Mouse (Mus musculus): ENCODE measurements around the gene Fam3c. TPM values are rescaled to one million over a fixed set of nuclear protein-coding genes. Genes with fewer than 3 reads are reported as not detected.

The Fam3c gene
- total and polyA plus RNA-seq, 3 experiments: 28.2 to 396 (median 30.7) TPM

GRCm38 (mm10) chr6:22363590-22363989 lies 7.5 kb upstream of the Fam3c start:
- no peak for DNase-seq (ENCODE audit: low read depth, low spot score)
- Histone ChIP-seq H3K9me3 (replicated peaks; ENCODE audit: insufficient read depth, low read length) (no peaks in the 10 kb centered on the region), H3K9ac (ENCODE audit: control insufficient read depth, low read depth, low read length, poor library complexity, severe bottlenecking) (no peak overlapping the region), H3K27me3 (ENCODE audit: control insufficient read depth in 1 of 2, insufficient read depth in 2 of 2, low read length in 2 of 2) (no peaks in the 10 kb centered on the region; a peak in 1 of 4 replicates), H3K79me2 (ENCODE audit: control insufficient read depth, insufficient read depth, low read length, poor library complexity) (no peaks in the 10 kb centered on the region), H3K4me3 (ENCODE audit: control insufficient read depth in 1 of 2, insufficient read depth in 1 of 2, low read depth in 2 of 2, low read length in 2 of 2) (no peak overlapping the region), H3K36me3 (ENCODE audit: control insufficient read depth in 1 of 2, insufficient read depth in 2 of 2, low read length in 2 of 2) (peaks cover 0 to 5% of the 10 kb centered on the region in 2 experiments; a peak in 1 of 4 replicates), H3K4me1 (ENCODE audit: control insufficient read depth in 1 of 2, insufficient read depth in 2 of 2, low read length in 2 of 2) (no peaks in the 10 kb centered on the region), H3K27ac (ENCODE audit: control insufficient read depth, low read depth, low read length) (no peak overlapping the region)
- no peak for TF ChIP-seq SMC3 (IDR thresholded peaks at IDR 0.05; ENCODE audit: low read depth, low read length)
- no peak for TF ChIP-seq NELFE (IDR thresholded peaks at IDR 0.05; ENCODE audit: low read depth, low read length)
- no peak; a peak in 1 of 6 replicates for TF ChIP-seq CTCF (IDR thresholded peaks at IDR 0.05 in 2 of 3, conservative IDR thresholded peaks at IDR 0.05 in 1 of 3; ENCODE audit: control insufficient read depth in 1 of 3, insufficient read depth in 1 of 3, low read depth in 2 of 3, low read length in 3 of 3, poor library complexity in 1 of 3, severe bottlenecking in 1 of 3)

- H3K4me1 ChIP-seq (ENCODE audit: control insufficient read depth in 1 of 2, insufficient read depth in 2 of 2, low read length in 2 of 2): no peaks in the 10 kb centered on the region
- no peak overlapping the region for H3K9ac ChIP-seq (ENCODE audit: control insufficient read depth, low read depth, low read length, poor library complexity, severe bottlenecking)
- no peak overlapping the region for H3K27ac ChIP-seq (ENCODE audit: control insufficient read depth, low read depth, low read length)
- no peaks in the 10 kb centered on the region; a peak in 1 of 4 replicates for H3K27me3 ChIP-seq (ENCODE audit: control insufficient read depth in 1 of 2, insufficient read depth in 2 of 2, low read length in 2 of 2)
- H3K9me3 ChIP-seq (replicated peaks; ENCODE audit: insufficient read depth, low read length): no peaks in the 10 kb centered on the region
- DNase-seq (ENCODE audit: low read depth, low spot score): no peak
- TF ChIP-seq POLR2AphosphoS5 (IDR thresholded peaks at IDR 0.05; ENCODE audit: borderline replicate concordance, low read depth, low read length) (no peak), ZMIZ1 (IDR thresholded peaks at IDR 0.05; ENCODE audit: low read depth, low read length) (no peak), KAT2A (conservative IDR thresholded peaks at IDR 0.05; ENCODE audit: low read depth, low read length) (no peak), ELF1 (IDR thresholded peaks at IDR 0.05; ENCODE audit: low read depth, low read length) (no peak), TCF12 (IDR thresholded peaks at IDR 0.05; ENCODE audit: low read depth, low read length) (no peak), POLR2A (IDR thresholded peaks at IDR 0.05; ENCODE audit: control insufficient read depth in 1 of 2, insufficient read depth in 1 of 2, low read depth in 1 of 2, low read length in 2 of 2, poor library complexity in 1 of 2) (no peak), CHD2 (IDR thresholded peaks at IDR 0.05; ENCODE audit: low read length) (no peak), USF1 (IDR thresholded peaks at IDR 0.05; ENCODE audit: low read depth, low read length) (no peak), NRF1 (IDR thresholded peaks at IDR 0.05; ENCODE audit: insufficient read depth, low read depth, low read length, poor library complexity, severe bottlenecking) (no peak), UBTF (IDR thresholded peaks at IDR 0.05; ENCODE audit: borderline replicate concordance, insufficient read depth, low read depth, low read length) (no peak), JUND (IDR thresholded peaks at IDR 0.05; ENCODE audit: low read depth, low read length) (no peak)
- peaks cover 0 to 5% of the 10 kb centered on the region in 2 experiments; a peak in 1 of 4 replicates for H3K36me3 ChIP-seq (ENCODE audit: control insufficient read depth in 1 of 2, insufficient read depth in 2 of 2, low read length in 2 of 2)
- H3K4me3 ChIP-seq (ENCODE audit: control insufficient read depth in 1 of 2, insufficient read depth in 1 of 2, low read depth in 2 of 2, low read length in 2 of 2): no peak overlapping the region
- H3K79me2 ChIP-seq (ENCODE audit: control insufficient read depth, insufficient read depth, low read length, poor library complexity): no peaks in the 10 kb centered on the region
These were observed 5.9 kb upstream of the Fam3c start for GRCm38 (mm10) chr6:22361941-22362340.

DNA sequence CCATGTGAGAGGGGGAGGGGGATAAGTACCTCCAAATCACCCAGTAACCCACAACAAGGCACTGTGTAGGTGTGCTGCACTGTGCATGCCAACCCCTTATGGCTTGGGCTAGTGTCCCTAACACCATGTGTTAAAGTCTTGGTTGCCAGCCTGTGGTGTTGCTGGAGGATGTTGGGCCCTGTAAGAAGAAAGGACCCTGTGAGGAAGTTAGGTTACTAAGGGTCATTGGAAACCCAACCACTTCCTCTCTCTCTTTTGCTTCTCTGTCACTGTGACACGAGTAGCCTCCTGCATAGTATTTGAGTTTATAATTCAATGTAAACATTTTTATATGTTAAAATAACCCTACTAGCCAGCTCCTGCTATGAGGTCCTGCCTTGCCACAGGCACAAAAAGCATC lies 3.0 kb upstream of the Fam3c start:
- H3K4me3 ChIP-seq (ENCODE audit: control insufficient read depth in 1 of 2, insufficient read depth in 1 of 2, low read depth in 2 of 2, low read length in 2 of 2): no peak overlapping the region
- no peak overlapping the region for H3K27ac ChIP-seq (ENCODE audit: control insufficient read depth, low read depth, low read length)
- no peak for DNase-seq (ENCODE audit: low read depth, low spot score)
- peaks cover 14% of the 10 kb centered on the region for H3K79me2 ChIP-seq (ENCODE audit: control insufficient read depth, insufficient read depth, low read length, poor library complexity)
- H3K9ac ChIP-seq (ENCODE audit: control insufficient read depth, low read depth, low read length, poor library complexity, severe bottlenecking): no peak overlapping the region
- peaks cover 0 to 9% of the 10 kb centered on the region in 2 experiments; a peak in 2 of 4 replicates for H3K36me3 ChIP-seq (ENCODE audit: control insufficient read depth in 1 of 2, insufficient read depth in 2 of 2, low read length in 2 of 2)
- no peaks in the 10 kb centered on the region for H3K9me3 ChIP-seq (replicated peaks; ENCODE audit: insufficient read depth, low read length)
- peaks cover 0 to 6% of the 10 kb centered on the region in 2 experiments; a peak in 1 of 4 replicates for H3K4me1 ChIP-seq (ENCODE audit: control insufficient read depth in 1 of 2, insufficient read depth in 2 of 2, low read length in 2 of 2)
- TF ChIP-seq EP300 (IDR thresholded peaks at IDR 0.05; ENCODE audit: low read depth in 1 of 2, low read length in 2 of 2): no peak
- TF ChIP-seq BHLHE40 (IDR thresholded peaks at IDR 0.05; ENCODE audit: borderline replicate concordance, low read depth, low read length): no peak
- TF ChIP-seq TBP (IDR thresholded peaks at IDR 0.05; ENCODE audit: low read depth, low read length): no peak
- no peak for TF ChIP-seq RCOR1 (IDR thresholded peaks at IDR 0.05; ENCODE audit: low read depth, low read length)
- no peak for TF ChIP-seq ETS1 (IDR thresholded peaks at IDR 0.05; ENCODE audit: low read depth, low read length)
- no peak for TF ChIP-seq SMC3 (IDR thresholded peaks at IDR 0.05; ENCODE audit: low read depth, low read length)
- no peak for TF ChIP-seq CHD1 (IDR thresholded peaks at IDR 0.05; ENCODE audit: low read depth, low read length)
- TF ChIP-seq E2F4 (IDR thresholded peaks at IDR 0.05; ENCODE audit: borderline replicate concordance, low read depth, low read length): no peak
- no peak for TF ChIP-seq POLR2AphosphoS2 (IDR thresholded peaks at IDR 0.05; ENCODE audit: low read length)
- TF ChIP-seq MAX (IDR thresholded peaks at IDR 0.05; ENCODE audit: low read length): no peak
- no peak for TF ChIP-seq MYC (IDR thresholded peaks at IDR 0.05; ENCODE audit: low read depth, low read length)
- TF ChIP-seq CHD2 (IDR thresholded peaks at IDR 0.05; ENCODE audit: low read length): no peak
- no peak for TF ChIP-seq MXI1 (IDR thresholded peaks at IDR 0.05; ENCODE audit: low read depth, low read length)
- TF ChIP-seq NRF1 (IDR thresholded peaks at IDR 0.05; ENCODE audit: insufficient read depth, low read depth, low read length, poor library complexity, severe bottlenecking): no peak
- TF ChIP-seq GATA1 (IDR thresholded peaks at IDR 0.05; ENCODE audit: low read depth, low read length): no peak
- no peaks in the 10 kb centered on the region; a peak in 1 of 4 replicates for H3K27me3 ChIP-seq (ENCODE audit: control insufficient read depth in 1 of 2, insufficient read depth in 2 of 2, low read length in 2 of 2)

All from MEL (cell line).